Comparison of ENCODE assay signal across 22 mouse cellular contexts in the genomic region with DNA sequence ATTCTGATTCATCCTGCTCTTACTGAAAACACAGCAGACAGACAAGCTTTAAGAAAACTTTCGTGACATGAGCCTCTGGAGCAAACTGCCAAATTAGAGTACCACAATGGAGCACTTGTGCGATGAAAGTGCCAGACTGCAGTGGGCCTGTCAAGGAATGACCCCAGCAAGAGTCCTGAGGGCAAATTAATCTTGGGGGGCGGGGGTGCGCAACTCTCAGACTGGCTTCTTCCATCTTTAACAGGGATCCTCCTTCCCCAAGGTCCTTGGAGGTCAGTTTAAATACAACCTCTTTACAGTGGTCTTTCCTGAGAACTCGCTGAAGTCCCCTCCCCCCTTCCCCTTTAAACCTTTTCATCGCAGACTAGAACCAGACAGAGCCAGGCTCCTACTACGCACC. TPM values are rescaled to one million over a fixed set of nuclear protein-coding genes. Genes with fewer than 3 reads are reported as not detected.
"Had no signal": no experiment of that assay in that cellular context is flagged by ENCODE, and none has a peak within 500 bp of the region (broad histone marks: within the 10 kb centered on the region; RNA-seq: fewer than 3 reads in every experiment).

No protein-coding gene starts in this region.

- H3K27ac ChIP-seq: kidney, embryonic 15.5 days; limb, embryonic 10.5 days; limb, embryonic 13.5 days; liver, embryonic 12.5 days; liver, embryonic 15.5 days; midbrain, embryonic 10.5 days; midbrain, embryonic 13.5 days; stomach, postnatal 0 days had no signal

- DNase-seq: kidney, adult 8-10 months; kidney, postnatal 10 days; kidney, postnatal 36 days; liver; lung, adult 18-20 months; lung, postnatal 14 days; lung, postnatal 4 days; thymus, adult 2 months; thymus, postnatal 14 days; thymus, postnatal 4 days had no signal

- H3K4me1 ChIP-seq: kidney, embryonic 15.5 days; limb, embryonic 10.5 days; liver, embryonic 12.5 days; liver, embryonic 15.5 days; midbrain, embryonic 10.5 days; midbrain, embryonic 13.5 days had no signal

- H3K4me3 ChIP-seq: kidney, embryonic 15.5 days; limb, embryonic 10.5 days; limb, embryonic 13.5 days; liver, embryonic 12.5 days; liver, embryonic 15.5 days; midbrain, embryonic 10.5 days; midbrain, embryonic 13.5 days; myocyte had no signal

- H3K36me3 ChIP-seq: kidney, embryonic 15.5 days; limb, embryonic 10.5 days; limb, embryonic 13.5 days; liver, embryonic 12.5 days; liver, embryonic 15.5 days; midbrain, embryonic 10.5 days; midbrain, embryonic 13.5 days had no signal

- H3K27me3 ChIP-seq: limb, embryonic 13.5 days; liver, embryonic 15.5 days; midbrain, embryonic 13.5 days had no signal

- H3K9me3 ChIP-seq: kidney, embryonic 15.5 days; limb, embryonic 10.5 days; limb, embryonic 13.5 days; liver, embryonic 12.5 days; liver, embryonic 15.5 days; midbrain, embryonic 10.5 days; midbrain, embryonic 13.5 days had no signal

- H3K4me2 ChIP-seq: kidney, embryonic 15.5 days; limb, embryonic 13.5 days; liver, embryonic 12.5 days; liver, embryonic 15.5 days; midbrain, embryonic 13.5 days had no signal

- H3K9ac ChIP-seq: kidney, embryonic 15.5 days; limb, embryonic 13.5 days; liver, embryonic 12.5 days; liver, embryonic 15.5 days; midbrain, embryonic 13.5 days had no signal

- ATAC-seq: liver, embryonic 12.5 days; midbrain, embryonic 13.5 days; midbrain, embryonic 16.5 days had no signal

RNA-seq across cellular contexts. Expression of a gene that starts 45.9 kb away (rescaled TPM):
- total RNA-seq: megakaryocyte progenitor cell, adult 5-6 weeks; monocyte, adult 5-6 weeks had no signal
